Mouse (Mus musculus): Measurements from ENCODE around the gene Efcab7.

Efcab7 gene

DNA sequence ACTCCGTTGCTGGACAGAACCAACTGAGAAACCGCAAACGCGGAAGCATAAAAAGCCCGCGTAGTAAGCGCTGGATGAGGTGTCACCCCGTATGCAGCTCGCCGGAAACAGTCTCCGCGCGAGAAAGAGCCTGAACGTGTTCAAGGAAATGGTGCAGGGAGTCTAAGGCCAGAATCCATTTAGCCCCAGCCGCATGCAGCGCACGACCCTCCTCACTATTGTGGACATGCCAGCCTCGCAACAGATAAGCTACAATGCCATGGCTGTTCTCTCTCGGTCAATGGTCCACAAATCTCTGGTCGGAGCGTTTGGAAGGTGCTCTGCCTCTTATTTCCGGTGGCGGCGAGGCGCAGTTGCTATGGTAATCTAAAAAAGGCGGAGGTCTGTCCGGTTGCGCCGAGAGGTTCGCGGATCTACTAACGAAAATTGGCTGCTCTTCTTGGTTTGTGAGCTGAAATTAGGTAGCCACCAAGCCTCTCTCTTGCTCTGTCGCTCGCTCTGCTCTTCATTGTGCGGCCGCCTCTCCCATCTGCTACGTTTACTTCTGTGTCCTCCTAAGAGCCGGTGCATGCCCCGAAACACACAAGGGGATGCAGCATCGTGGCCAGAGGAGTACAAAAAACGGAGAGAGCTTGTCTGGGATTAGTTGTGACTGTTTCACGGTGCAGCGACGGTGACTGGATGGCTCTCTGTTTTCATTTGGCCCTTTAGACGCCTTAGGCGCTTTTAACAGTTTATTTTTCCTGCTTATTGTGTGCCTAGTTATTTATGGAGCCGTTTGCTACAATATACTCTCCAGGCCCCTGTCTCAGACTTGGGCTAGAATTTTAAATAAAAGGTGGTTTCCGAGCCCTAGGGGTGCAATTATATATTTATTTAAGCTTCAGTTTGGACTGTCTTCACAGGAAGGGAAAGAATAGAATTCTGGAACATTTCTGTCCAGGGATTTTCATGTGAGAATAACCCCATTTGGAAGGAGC is at the start of gene Efcab7:
Gene Efcab7 (plus strand): TSS at position 105 of the 980 bp plus-strand sequence.
- DNase-seq (ENCODE audit: low spot score in 2 of 2) = peak; percentile 72 to 91

DNA sequence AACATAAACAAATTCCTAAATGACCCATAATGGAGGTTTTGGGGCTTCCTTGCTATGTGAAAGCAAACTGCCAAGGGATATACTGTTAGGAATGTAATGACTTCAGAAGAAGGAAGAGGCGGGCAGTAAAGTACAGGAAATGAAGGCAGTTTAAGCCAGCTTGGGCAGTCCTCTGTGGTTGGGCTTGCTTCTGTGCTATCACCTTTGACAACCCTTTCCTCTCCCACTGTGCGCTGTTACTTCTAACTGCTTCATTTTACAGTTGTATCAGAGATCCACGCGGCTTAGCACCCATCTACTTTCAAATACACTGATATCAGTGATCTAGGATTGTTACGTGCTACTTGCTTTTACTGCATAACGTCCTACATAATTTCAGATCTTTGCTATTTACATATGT is 36.6 kb upstream of the Efcab7 start:
- no peak for DNase-seq (ENCODE audit: low spot score in 2 of 2)

DNA sequence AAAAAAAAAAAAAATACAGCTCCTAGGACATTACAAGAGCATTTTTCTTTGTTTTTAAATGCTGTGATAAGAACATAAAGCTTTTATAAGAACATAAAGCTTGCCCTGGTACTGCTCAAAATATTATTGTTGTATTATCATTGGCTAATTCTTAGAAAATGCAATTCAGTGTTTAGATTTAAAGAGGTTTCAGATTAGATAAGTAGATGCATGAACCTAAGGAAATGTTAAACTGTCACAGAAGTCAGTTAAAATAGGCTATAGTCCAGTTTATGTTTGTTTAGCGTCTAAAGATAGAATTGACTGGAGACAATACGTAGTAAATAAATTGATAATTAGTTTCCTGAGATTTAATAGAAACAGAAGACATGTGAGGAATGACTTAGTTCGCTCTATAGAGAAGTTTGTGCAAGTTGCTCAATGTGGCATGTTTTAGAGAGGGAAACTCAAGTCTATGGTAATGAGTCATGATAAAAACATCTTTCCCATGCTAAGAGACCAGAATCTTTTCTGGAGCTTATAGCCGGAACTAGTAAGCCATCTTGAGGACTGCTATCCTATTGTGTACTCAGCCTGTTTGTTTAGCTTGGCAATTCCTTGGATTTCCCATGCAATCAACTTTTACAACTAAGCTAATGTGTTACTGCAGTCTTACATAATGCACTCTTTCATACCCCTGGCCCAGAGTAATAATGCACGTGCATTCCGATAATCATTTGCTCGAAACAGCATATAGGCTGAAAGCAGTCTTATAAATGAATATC is 12.1 kb upstream of the Efcab7 start:
- no peak for DNase-seq (ENCODE audit: low spot score in 2 of 2)

DNA sequence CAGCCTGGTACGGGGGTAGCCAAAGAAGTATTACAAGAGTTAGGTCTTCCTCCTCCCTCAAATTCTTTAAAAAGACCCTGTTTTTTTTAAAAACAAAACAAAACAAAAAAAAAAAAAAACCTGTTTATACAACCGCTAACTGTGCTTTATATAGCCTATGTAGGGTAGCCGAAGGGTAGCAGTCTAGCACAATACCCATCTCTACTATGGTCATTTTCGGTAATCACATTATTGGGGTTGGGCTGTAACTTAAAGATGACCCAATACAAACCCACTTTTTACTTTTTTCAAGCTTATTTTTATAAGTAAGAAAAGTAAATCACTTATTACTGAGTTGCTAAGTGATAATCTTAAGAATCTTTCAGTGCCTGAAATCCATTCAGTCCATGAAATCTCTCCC is 661 bp upstream of the Efcab7 start:
- no peak for DNase-seq (ENCODE audit: low spot score in 2 of 2)

DNA sequence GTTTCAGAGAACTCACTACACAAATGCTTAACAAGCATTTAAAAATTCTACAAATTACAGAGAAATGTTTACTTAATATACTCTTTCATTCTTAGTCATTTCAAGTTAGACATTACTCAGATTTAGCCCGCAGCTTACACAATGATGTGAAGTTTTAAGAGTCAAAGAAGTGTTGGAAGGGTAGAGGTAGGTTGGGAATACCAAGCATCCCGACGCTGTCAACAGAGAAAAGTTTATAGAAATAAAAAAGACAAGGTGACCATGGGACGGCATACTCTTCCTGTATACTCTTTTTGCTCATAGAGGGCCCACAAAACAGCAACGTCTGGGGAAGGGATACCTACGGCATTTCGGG is 282 bp upstream of the Efcab7 start:
- no peak for DNase-seq (ENCODE audit: low spot score in 2 of 2)

DNA sequence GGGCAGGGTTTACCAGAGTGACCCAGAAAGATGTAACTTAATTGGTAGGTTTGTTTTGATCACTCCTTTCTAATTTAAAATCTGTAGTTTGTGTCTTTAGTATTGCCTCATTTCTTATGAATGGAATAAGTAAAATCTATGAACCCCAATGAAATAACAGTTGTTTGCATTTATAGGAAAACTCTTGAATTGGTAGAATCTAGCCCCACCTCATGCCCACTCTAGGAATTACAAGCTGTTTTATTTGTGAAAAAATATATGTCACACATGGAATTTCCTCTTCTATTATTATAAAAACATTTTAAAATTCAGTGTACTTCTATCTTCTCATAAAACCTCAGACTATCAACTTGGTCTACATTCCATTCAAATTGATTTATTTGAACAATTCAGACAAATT is 52.9 kb downstream of the Efcab7 start:
- peak in 1 of 2 experiments; percentile 53 for DNase-seq (ENCODE audit: low spot score in 2 of 2)

DNA sequence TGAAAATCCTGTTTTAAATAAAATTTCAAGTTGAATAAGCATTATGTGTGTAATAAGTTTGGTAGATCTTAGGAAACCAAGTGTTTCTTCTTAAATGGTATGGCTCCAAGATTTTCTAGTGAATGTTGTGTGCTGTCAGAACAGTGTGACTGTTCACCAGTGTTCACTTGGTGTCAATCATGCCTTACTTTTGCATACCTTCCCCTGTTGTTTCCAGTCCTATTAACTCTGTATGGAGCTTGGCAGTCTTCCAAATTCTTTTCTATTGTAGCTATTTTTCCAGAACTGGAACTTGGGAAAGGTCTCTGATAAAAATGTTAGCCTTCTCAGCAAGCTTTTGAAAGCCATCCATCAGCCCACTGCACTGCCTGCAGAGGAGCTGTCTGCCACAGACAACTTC is 53.4 kb downstream of the Efcab7 start:
- DNase-seq (ENCODE audit: low spot score in 2 of 2) = no peak

DNA sequence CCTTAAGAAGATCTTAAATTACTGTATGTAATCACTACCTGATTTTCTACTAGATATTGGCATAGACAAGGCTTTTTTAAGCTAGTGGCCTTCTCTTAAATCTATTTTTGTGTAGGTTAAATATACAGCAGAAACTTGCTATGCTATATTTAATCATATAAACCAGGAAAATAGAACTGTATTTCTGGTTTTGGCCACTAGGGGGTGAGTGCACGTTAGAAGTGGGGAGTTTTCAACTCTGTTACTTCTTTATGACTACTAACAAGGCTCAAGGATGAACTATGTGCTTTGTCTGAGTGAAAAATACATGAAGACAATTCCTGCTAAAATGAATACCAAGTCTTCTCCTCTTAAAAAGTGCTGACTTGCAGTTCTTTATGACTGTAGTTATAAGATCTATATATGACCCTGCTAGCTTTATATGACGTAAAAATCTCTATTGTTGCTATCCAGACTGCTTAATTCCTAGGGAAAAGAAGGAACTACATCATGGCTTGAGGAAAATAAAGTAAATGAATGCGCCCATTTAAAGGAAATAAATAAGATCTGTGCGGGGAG is 85.0 kb downstream of the Efcab7 start:
- no peak for DNase-seq (ENCODE audit: low spot score in 2 of 2)

DNA sequence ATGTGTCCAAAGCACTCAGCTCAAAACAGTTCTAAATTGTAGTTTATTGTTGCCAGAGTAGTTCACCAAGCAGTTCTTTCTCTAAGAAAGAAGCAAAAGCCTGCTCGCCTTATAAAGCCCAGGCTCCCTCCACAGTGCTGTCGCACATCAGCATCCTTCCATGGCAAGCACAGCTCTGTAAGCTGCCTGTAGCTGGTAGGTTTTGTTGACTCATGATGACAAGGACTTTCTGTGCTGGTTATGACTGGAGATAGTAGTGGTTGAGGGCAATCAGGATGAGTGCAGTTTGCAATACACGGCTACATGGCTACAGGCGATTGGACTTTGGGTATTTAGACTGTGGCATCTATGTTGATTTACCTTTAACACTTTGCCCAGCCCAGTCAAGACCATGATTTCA is 97.4 kb downstream of the Efcab7 start:
- DNase-seq (ENCODE audit: low spot score in 2 of 2) = no peak

DNA sequence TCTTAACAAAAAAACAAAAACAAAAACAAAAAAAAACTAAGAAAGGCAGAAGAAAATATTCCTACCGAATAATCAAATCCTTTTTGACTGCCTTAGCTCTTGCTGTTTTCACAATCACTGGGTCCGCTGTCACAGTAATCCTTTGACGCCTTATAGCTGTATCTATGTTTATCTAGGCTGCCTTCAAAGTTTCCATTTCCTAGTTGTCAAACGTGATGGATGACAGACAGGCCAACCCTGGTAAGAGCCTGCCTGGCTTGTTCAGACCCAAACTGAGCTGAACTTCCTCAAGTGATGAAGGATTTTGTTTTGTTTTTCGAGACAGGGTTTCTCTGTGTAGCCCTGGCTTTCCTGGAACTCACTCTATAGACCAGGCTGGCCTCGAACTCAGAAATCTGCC is 99.5 kb downstream of the Efcab7 start:
- no peak for DNase-seq (ENCODE audit: low spot score in 2 of 2)

DNA sequence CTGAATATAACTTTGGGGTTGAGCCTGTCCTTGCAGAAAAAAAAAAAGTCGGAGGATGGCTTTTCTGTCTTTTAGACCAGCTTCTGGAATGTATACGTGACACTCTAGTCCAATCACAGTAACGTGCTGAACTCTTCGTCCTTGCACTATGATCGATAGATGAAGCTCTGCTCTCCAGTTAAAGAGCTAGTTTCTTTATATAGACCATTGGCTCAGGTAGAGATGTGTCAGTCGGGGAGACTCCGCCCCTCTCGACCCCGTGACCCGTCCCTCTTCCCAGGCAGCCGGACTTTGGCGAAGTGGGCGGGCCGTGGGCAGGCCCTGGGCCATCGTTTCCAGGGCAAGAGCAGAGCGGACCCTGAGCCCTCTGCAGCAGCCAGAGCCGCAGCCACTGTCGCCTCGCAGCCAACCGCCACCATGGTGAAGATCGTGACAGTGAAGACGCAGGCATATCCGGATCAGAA is 100.2 kb downstream of the Efcab7 start, which contains the start of gene Pgm1:
Gene Pgm1 (plus strand): TSS at position 266 of the 464 bp plus-strand sequence.
- DNase-seq (ENCODE audit: low spot score in 2 of 2) = peak; percentile 47 to 82

DNA sequence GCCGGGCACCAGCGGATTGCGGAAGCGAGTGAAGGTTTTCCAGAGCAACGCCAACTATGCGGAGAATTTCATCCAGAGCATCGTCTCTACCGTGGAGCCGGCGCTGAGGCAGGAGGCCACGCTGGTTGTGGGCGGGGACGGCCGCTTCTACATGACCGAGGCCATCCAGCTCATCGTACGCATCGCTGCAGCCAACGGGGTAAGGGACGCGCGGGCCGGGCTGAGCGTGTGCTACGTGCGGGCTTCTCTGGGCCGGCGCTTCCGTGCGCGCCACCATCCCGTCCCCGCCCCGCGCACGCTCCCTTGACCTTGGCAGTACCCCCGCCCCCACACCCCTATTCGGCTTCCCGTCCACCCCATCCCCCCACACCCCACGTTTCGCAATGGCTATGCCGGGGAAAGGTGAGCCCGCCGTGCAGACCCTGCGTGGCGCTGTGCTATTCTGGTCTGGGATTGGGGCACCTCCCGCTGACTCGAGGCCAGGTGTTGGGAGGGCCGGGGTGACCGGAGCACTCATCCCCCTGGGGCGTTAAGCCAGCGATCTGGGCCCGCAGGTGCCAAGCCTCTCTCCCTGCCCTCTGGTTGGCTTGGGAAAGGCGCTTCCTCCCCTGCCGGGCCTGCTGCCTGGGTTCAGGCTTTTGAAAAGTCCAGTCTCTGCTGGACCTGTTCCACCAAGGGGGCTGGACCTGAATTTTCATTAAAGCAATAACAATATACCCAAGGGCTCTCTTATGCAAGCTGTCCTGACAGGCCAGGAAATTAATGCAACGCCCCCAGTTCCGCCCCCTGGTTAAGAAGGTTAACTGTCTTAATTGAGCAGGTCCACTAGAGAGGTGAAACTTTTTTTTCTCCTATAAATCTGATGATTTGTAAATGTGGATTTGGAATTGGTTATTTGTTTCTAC is 100.9 kb downstream of the Efcab7 start, which contains the start of gene Itgb3bp:
Gene Itgb3bp (minus strand): TSS at position 201 of the 905 bp plus-strand sequence.
- DNase-seq (ENCODE audit: low spot score in 2 of 2) = peak; percentile 39 to 68

DNA sequence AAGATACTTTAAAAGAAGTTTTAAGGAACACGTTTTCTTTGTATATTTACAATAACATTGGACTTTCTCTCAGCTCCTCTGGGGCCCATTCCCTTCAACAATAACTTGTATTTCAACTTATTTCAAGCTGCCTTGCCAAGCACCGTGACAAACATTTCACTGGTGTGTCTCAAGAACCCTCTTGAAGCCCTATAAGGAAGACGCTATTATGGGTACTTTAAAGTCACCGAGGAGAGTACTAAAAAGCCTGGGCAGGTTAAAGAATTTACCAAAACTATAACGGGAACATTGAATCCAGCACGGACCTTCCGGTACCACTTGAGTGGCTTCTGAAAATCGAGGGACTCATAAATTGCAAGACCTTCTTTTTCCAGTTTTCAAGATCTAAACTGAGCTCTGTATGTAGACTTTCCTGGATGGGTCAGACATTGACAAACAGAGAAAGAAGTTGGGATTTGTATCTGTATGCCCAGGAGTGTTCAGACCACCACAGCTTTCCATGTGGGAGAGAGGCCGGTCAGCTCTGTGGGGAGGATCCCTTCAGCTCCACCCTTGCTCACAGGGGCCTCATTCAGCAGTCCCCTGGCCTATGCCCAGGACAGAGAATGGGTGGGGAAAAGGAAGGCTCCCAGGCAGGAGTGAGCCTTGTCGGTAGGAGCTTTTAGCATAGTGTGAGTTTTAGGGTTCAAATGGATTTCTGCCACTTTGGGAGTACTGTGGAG is 101.7 kb downstream of the Efcab7 start:
- no peak for DNase-seq (ENCODE audit: low spot score in 2 of 2)

DNA sequence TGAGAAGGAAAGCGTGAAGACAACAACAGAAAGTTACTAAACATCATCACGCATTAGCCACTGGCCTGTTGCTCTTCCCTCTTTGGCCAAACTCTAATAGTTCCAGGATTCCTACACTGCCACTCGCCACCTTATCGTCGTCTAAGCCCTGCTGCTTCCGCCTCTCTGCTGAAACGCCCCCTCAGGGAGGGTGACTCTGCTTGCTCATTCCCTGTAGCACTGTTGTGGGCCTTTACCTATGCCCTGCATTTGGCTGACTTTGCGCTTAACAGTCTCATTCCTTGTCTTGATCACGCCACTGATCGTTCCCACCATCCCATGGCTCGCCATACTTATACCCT is 102.2 kb downstream of the Efcab7 start:
- DNase-seq (ENCODE audit: low spot score in 2 of 2) = no peak

DNA sequence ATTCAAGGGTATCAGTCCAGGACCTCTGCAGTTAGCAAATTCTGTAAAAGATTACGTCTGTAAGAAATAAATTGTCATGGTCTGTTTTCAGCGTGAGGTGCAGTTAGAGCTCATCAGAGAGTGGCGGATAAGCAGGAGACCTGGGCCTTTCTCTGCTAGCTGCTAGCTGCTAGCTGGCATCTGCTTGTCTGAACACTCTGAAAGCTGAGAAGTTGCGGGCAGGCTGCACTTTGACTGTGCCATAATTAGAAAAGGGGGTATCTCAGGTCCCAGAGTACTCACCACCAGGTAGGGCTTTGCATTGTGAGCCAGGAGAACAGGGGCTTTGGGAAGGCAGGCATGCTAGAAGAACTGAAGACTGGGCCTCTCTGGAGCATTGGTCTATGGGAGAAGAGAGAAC is 102.8 kb downstream of the Efcab7 start:
- no peak for DNase-seq (ENCODE audit: low spot score in 2 of 2)

DNA sequence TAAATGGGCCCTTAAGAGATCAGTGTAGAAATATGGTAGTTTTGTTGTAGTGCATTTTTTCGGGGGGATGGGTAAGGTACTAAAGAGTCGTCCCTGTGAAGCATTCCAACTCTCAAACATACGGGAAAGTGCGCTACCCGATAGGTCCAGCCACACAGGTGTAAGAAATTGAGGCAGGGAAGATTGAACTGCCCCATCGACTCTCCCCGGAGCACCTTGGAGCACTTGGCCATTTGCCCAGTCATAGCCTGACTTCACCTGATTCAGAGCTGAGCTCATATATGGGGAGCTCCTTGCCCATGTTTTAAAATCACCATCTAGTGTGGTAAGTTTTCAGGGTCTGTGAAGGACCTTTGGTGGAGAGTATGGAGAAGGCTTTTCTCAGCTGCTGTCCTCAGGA is 105.9 kb downstream of the Efcab7 start:
- DNase-seq (ENCODE audit: low spot score in 2 of 2) = no peak

DNA sequence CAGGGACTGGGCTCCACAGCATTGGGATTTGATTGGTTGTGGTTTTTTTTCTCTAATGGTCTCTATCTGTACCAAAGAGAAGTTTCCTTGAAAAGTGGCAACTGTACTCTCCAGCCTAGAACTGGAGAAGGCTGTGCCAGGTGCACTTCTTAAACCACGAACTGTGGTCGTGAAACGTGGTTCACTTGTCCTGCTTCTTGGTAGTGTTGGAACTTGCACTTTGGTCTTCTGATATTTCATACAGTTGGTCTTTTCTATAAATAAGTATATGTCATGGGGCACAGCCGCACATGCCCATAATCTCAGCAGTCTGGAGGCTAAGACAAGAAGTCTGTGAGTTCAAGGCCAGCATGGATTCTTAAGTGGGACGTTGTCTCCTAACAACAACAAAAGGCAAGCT is 107.3 kb downstream of the Efcab7 start:
- DNase-seq (ENCODE audit: low spot score in 2 of 2) = no peak

DNA sequence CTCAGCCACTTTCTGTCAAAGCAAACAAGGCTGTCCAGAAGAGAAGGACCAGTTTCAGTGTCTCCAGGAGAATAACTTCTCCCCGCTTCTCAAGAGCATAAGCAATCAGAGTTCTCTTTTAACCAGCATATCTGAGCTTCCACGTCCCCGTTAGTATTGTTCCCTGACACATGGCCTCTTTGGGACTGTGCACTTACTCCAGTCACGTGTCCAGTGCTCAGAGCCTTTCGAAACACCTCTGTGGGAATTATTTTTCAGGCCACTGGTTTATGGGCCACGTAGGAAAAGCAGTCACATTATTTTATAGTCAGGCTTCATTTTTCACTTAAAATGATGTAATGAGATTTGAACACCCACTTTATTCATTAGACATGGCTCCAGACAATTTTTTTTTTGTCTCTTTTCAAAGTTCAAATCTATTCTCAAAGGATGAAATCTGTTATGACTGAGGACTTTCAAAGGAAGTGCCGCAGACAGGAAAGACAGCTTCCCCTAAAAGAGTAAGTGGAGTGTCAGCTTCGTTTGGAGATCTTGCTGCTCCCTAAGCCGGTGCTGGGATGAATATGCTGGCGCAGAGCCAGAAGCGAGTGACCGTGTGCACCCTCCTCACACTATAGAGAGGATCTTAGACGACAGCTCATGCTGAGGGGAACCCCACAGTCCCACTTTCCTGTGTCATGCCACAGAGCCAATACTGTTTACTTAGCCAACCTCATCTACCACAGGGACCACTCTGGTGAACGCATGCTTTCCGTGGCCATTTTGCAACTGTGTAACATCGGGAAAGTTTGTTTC is 110.9 kb downstream of the Efcab7 start:
- DNase-seq (ENCODE audit: low spot score in 2 of 2) = no peak

DNA sequence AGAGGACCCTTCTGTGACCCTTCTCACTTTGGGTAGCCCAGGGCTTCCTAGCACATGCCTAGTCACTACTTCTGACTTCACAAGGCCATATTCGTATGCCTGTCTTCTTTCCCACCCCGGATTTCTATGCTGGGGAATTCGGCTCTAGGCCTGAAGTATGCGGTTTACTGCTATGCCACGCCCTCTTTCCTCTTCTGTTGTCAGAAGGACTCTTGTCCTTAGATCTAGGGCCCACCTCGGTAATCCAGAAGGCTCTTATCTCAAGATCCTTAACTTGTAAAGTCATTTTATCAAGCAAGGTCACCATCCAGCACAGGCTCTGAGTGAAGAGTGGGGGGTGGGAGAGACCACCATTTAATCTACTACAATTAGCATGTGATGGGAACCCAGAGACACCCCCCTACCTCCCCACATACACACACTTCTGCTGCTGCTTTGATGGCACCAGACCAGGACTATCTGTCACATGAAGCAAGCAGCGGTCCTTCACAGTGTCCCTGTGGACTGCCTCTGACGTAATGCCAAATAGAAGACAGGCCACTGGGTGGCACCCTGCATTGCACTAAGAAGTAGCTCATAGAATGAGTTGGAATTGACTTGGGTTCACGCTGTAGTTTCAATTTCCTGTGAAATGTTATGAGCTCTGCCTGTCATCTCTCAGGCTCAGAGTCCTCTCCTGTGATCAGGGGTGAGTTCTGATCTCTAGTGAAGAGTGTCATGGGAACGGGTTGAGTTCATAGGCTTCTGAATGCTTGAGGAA is 112.8 kb downstream of the Efcab7 start:
- no peak for DNase-seq (ENCODE audit: low spot score in 2 of 2)

Measured in left cerebral cortex, adult 9 months (tissue).